ENCODE assay signal across 10 mouse cellular contexts in the genomic region with DNA sequence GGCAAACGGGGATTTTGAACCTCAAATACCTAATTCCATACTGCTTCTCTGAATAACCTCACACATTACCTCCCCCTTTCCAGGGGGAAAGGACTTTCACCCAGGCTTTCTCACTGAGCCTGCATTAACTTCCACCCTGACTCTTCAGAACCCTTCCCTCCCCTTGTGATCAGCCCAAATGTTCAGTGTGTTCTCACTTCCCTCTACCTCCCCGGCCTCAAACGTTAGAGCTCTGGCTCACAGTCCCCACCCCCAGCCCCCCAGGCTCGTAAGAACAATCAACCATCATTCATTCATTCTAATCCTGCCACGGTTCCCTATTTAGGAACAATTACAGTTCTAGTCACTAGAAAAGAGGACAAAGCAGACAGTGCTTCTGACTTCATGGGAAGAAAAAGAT.
"Had no signal": no experiment of that assay in that cellular context is flagged by ENCODE, and none has a peak within 500 bp of the region (broad histone marks: within the 10 kb centered on the region; RNA-seq: fewer than 3 reads in every experiment).

No protein-coding gene starts in this region.

- H3K27me3 ChIP-seq: limb, embryonic 12.5 days; neural tube, embryonic 15.5 days; stomach, embryonic 15.5 days had no signal

- DNase-seq: kidney, adult 2 months; kidney, postnatal 25 days; lung, adult 18-20 months; right cerebral cortex, postnatal 4 days; spleen, adult 18-20 months; thymus, adult 2 months; thymus, postnatal 25 days had no signal
